Mouse (Mus musculus) WW6 (cell line): ENCODE results near the gene Camk1d.
"Not testable (repeated sequence)": the region's sequence is repeated elsewhere in the genome, so short reads cannot be mapped to it uniquely, and the experiment has no call there.

Experiments
- DNase-seq: peaks from one replicate; pipeline ENCODE4 v3.0.0-alpha.2; 2013; ENCODE audit warnings: low read depth, low spot score

Camk1d gene

GRCm38 (mm10) chr2:5249969-5250368, 464.3 kb downstream of the Camk1d start:
- DNase-seq, result no peak

GRCm38 (mm10) chr2:5249199-5249598, 465.1 kb downstream of the Camk1d start:
- not testable (repeated sequence) for DNase-seq
